8 mouse cellular contexts compared by ENCODE assay signal in the genomic region with DNA sequence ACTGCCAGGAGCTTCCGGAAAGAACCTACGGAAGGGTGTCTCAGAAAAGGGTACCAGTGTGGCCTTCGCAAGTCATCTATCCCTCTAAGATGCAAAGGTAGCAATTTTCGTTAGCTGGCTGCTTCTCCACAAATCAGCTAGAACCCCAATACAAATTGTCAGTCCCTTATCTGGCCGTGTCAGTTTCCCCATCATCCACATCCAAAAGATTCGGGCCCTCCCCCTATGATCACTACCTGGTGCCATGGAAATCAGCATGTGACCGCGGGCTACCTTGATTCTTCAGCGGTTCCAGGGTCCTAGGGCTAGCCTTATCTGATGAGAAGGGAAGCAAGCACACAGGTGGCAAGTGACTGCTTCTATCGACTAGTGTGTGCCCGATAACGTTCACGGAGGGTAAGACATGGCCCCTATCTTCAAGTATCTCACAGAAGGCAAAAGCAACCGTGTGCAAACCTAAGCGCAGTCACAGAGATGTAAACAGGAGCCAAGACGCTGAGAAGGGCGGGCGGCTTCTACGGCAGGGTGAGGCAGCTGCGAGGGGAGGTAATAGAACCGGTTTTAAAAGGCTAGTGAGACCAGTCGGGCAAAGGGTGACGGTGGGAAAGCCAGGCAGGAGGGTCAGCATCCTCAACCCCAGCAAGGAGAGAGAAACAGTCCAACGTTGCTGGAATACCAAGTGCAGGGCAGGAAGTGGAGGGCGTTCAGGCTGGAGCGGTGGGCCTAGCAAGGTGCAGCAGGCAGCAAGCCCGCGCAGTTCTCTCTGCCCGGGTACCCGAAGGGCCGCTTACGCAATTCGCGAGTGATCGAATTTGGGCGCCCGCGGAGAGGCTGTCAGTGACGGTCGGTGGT. TPM values are rescaled to one million over a fixed set of nuclear protein-coding genes. Genes with fewer than 3 reads are reported as not detected.
DNase-seq lines count a peak whose midpoint lies in the region; ATAC-seq lines count a peak whose summit lies in the region.

No protein-coding gene starts in this region.

- DNase-seq in ovary, postnatal 36 days (ENCODE audit: low spot score): peak; percentile 40
- no peak for DNase-seq in ovary, postnatal 14 days (ENCODE audit: low spot score)
- peak; percentile 61 for DNase-seq in c-Kit-positive CD71-positive TER-119-positive erythroid progenitor cells, embryonic 14.5 days (ENCODE audit: low spot score)
- DNase-seq in induced T-regulatory cell, adult 2 months (ENCODE audit: low read depth): peak; percentile 81
- DNase-seq in thymus, postnatal 25 days: peak; percentile 67

- H3K4me3 ChIP-seq in forebrain, embryonic 12.5 days (replicated peaks): peak overlapping the region; percentile 76
- H3K4me3 ChIP-seq in liver, embryonic 12.5 days: peak overlapping the region; percentile 94

- no peaks in the 10 kb centered on the region for H3K9me3 ChIP-seq in forebrain, embryonic 12.5 days
- H3K9me3 ChIP-seq in liver, embryonic 12.5 days (replicated peaks): no peaks in the 10 kb centered on the region

- peak overlapping the region; percentile 95 for H3K4me2 ChIP-seq in forebrain, embryonic 12.5 days
- peak overlapping the region; percentile 96 for H3K4me2 ChIP-seq in liver, embryonic 12.5 days

- H3K36me3 ChIP-seq in forebrain, embryonic 12.5 days (replicated peaks): no peaks in the 10 kb centered on the region
- peaks cover 16% of the 10 kb centered on the region for H3K36me3 ChIP-seq in liver, embryonic 12.5 days

- H3K9ac ChIP-seq in forebrain, embryonic 12.5 days: peak overlapping the region; percentile 70
- H3K9ac ChIP-seq in liver, embryonic 12.5 days: peak overlapping the region; percentile 93

- peaks cover 12% of the 10 kb centered on the region for H3K4me1 ChIP-seq in forebrain, embryonic 12.5 days
- H3K4me1 ChIP-seq in liver, embryonic 12.5 days: peaks cover 61% of the 10 kb centered on the region

- H3K27me3 ChIP-seq in forebrain, embryonic 12.5 days: peaks cover 45% of the 10 kb centered on the region
- H3K27me3 ChIP-seq in liver, embryonic 12.5 days (replicated peaks): no peaks in the 10 kb centered on the region

- peak; percentile 31; the same call in 1 of the 2 replicates for ATAC-seq in forebrain, embryonic 12.5 days (ENCODE audit: low FRiP score)
- ATAC-seq in liver, embryonic 12.5 days: peak; percentile 79
- 0 out of 2 replicates have a peak, but pooled peaks have one; percentile 4 for ATAC-seq in monocyte, adult 5-6 weeks (replicated peaks; ENCODE audit: insufficient number of reproducible peaks, low FRiP score, low TSS enrichment, poor library complexity, severe bottlenecking)

- WGBS in forebrain, embryonic 12.5 days: 10% methylated on average over 40 of the region's 40 CpGs
- 7% methylated on average over 40 of the region's 40 CpGs for WGBS in liver, embryonic 12.5 days (ENCODE audit: insufficient replicate concordance)

- no peak overlapping the region for H3K27ac ChIP-seq in forebrain, embryonic 12.5 days
- H3K27ac ChIP-seq in liver, embryonic 12.5 days: peak overlapping the region; percentile 86

RNA-seq across cellular contexts. Expression of a gene that starts 3.9 kb away (rescaled TPM):
- polyA plus RNA-seq in forebrain, embryonic 12.5 days (2016; fragmentation: Nextera tagmentation; extraction: Ambion mirVana): 3.3 and 3.7 TPM in 2 replicates
- 9.3 and 9.4 TPM in 2 replicates for polyA plus RNA-seq in liver, embryonic 12.5 days (2016; fragmentation: Nextera tagmentation; extraction: Ambion mirVana)
- total RNA-seq in monocyte, adult 5-6 weeks (2017): 107 to 157 TPM (median 127 TPM) in 3 replicates

Comparison
In these comparisons a context has a peak if more than half of its experiments do, and no peak if none do; other contexts are left out.
1. ATAC-seq: peak in every context shown above with its lines; median percentile 79 in liver, embryonic 12.5 days; 31 in forebrain, embryonic 12.5 days; 4 in monocyte, adult 5-6 weeks.